Mouse (Mus musculus) heart, adult 8-10 months (tissue): ENCODE results near the gene Olfr1368. TPM values are rescaled to one million over a fixed set of nuclear protein-coding genes. Genes with fewer than 3 reads are reported as not detected.

Experiments
- DNase-seq: peaks from one replicate; pipeline ENCODE4 v3.0.0; 2022; ENCODE audit warnings: low spot score
- total RNA-seq, 4 experiments: library from RNA; stranded (reverse); gene quantifications; 2 replicates each; pipeline ENCODE4 v1.2.4; 2022

The Olfr1368 gene
- total RNA-seq, result not detected

GRCm38 (mm10) chr13:21145767-21146166, at the start of gene Olfr1368:
Gene Olfr1368 (minus strand): TSS chr13:21145867.
- no peak for DNase-seq

GRCm38 (mm10) chr13:21185521-21185920, 39.9 kb upstream of the Olfr1368 start:
- no peak for DNase-seq

GRCm38 (mm10) chr13:21183661-21184060, 38.0 kb upstream of the Olfr1368 start:
- DNase-seq, result no peak

- DNase-seq, result no peak
Observed at GRCm38 (mm10) chr13:21183066-21183465, 37.4 kb upstream of the Olfr1368 start.

- DNase-seq, result no peak
Observed at GRCm38 (mm10) chr13:21181996-21182395, 36.3 kb upstream of the Olfr1368 start.

- no peak for DNase-seq
Observed at GRCm38 (mm10) chr13:21180551-21181530, 35.2 kb upstream of the Olfr1368 start.

GRCm38 (mm10) chr13:21179724-21180550, 34.3 kb upstream of the Olfr1368 start:
- DNase-seq, result peak; percentile 94

- DNase-seq, result no peak
Observed at GRCm38 (mm10) chr13:21179367-21179723, 33.7 kb upstream of the Olfr1368 start, which contains the start of gene Trim27. Gene Trim27 (plus strand): TSS chr13:21179445.

GRCm38 (mm10) chr13:21178364-21178763, 32.7 kb upstream of the Olfr1368 start:
- no peak for DNase-seq

GRCm38 (mm10) chr13:21177657-21178056, 32.0 kb upstream of the Olfr1368 start:
- no peak for DNase-seq

GRCm38 (mm10) chr13:21176733-21177132, 31.1 kb upstream of the Olfr1368 start:
- no peak for DNase-seq

GRCm38 (mm10) chr13:21173072-21173471, 27.4 kb upstream of the Olfr1368 start:
- peak; percentile 89 for DNase-seq

GRCm38 (mm10) chr13:21172241-21173027, 26.8 kb upstream of the Olfr1368 start:
- DNase-seq, result peak; percentile 86

- DNase-seq, result no peak
Observed at GRCm38 (mm10) chr13:21171600-21172150, 26.0 kb upstream of the Olfr1368 start.

GRCm38 (mm10) chr13:21171156-21171530, 25.5 kb upstream of the Olfr1368 start:
- DNase-seq, result no peak

- DNase-seq, result no peak
Observed at GRCm38 (mm10) chr13:21170431-21171155, 24.9 kb upstream of the Olfr1368 start.

- peak; percentile 86 for DNase-seq
Observed at GRCm38 (mm10) chr13:21169657-21170430, 24.2 kb upstream of the Olfr1368 start.

GRCm38 (mm10) chr13:21169121-21169656, 23.5 kb upstream of the Olfr1368 start:
- no peak for DNase-seq

- peak; percentile 53 for DNase-seq
Observed at GRCm38 (mm10) chr13:21168371-21169011, 22.8 kb upstream of the Olfr1368 start.
